Comparison of ENCODE assay signal across 30 mouse cellular contexts in the genomic region with DNA sequence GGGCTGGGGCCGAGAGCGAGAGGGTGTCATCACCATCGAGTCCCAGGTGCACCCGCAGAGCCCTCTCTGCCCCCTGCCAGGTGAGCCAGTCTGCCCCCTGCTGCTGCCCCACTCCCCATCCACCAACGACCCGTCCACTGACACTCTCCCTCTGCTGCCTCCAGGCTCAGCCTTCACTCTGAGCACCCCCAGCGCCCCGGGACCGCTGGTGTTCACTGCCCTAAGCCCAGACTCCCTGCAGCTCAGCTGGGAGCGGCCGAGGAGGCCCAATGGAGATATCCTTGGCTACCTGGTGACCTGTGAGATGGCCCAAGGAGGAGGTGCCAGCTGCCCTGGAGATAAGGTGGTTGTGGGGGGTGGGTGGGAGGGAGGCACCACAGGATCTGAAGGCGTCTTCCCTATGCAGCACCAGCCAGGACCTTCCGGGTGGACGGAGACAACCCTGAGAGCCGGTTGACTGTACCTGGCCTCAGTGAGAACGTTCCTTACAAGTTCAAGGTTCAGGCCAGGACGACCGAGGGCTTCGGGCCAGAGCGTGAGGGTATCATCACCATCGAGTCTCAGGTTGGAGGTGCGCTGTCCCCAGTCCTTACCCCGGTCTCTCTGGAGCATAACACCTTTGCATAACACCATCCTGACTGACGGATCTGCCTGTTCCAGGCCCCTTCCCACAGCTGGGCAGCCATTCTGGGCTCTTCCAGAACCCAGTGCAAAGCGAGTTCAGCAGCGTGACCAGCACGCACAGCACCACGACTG. TPM values are rescaled to one million over a fixed set of nuclear protein-coding genes. Genes with fewer than 3 reads are reported as not detected.
DNase-seq lines count a peak whose midpoint lies in the region; ATAC-seq and TF ChIP-seq lines count a peak whose summit lies in the region.
"Had no signal": no experiment of that assay in that cellular context is flagged by ENCODE, and none has a peak within 500 bp of the region (broad histone marks: within the 10 kb centered on the region; RNA-seq: fewer than 3 reads in every experiment).

No protein-coding gene starts in this region.

- no peaks in the 10 kb centered on the region for H3K27me3 ChIP-seq in liver, postnatal 0 days (ENCODE audit: insufficient read depth, low read length)
- H3K27me3 ChIP-seq: CH12.LX; heart, embryonic 12.5 days; lung, embryonic 15.5 days; neural tube, embryonic 13.5 days had no signal

- no peak overlapping the region for H3K4me2 ChIP-seq in liver, postnatal 0 days (ENCODE audit: low read depth, low read length)
- H3K4me2 ChIP-seq: heart, embryonic 12.5 days; liver, embryonic 15.5 days; lung, embryonic 15.5 days; midbrain, embryonic 12.5 days; neural tube, embryonic 13.5 days had no signal

- TF ChIP-seq EP300 in liver, postnatal 0 days (IDR thresholded peaks at IDR 0.05; ENCODE audit: low read depth): no peak

- H3K4me3 ChIP-seq in liver, postnatal 0 days (ENCODE audit: low read depth, low read length): no peak overlapping the region
- H3K4me3 ChIP-seq: erythroblast, embryonic 14.5 days; gastrocnemius, adult 2 months; heart, adult 2 months; heart, embryonic 12.5 days; liver, embryonic 15.5 days; lung, embryonic 15.5 days; midbrain, embryonic 12.5 days; neural tube, embryonic 13.5 days had no signal

- intact Hi-C loops in heart, postnatal 14 days (cut with DNase I): no loop called here
- intact Hi-C loops in left cerebral cortex, postnatal 25 days (cut with DNase I): no loop called here

- peak; percentile 20 to 21 for DNase-seq in adrenal gland, adult (ENCODE audit: inconsistent age in 2 of 2, low spot score in 1 of 2)
- DNase-seq in adrenal gland, postnatal 4 days (ENCODE audit: low spot score in 2 of 2): no peak
- DNase-seq in heart, adult 11 months: peak; percentile 93
- no peak for DNase-seq in heart, postnatal 14 days
- peak; percentile 20 for DNase-seq in liver, postnatal 0 days
- no peak for DNase-seq in liver
- DNase-seq in layer of hippocampus, adult 9-10 months (ENCODE audit: low spot score): no peak
- no peak for DNase-seq in left cerebral cortex, postnatal 25 days (ENCODE audit: low spot score in 2 of 2)
- DNase-seq: adrenal gland, adult 8-10 months; cerebellum, adult 11 months; gastrocnemius, adult 2 months; gastrocnemius, postnatal 36 days; heart, adult 2 months; kidney, adult 8-10 months; layer of hippocampus, adult 9-11 months; lung, postnatal 36 days; right cerebral cortex, postnatal 4 days; thymus, adult 18-20 months; thymus, postnatal 36 days had no signal

- H3K36me3 ChIP-seq in liver, postnatal 0 days (replicated peaks; ENCODE audit: insufficient read depth, low read length): peaks cover 18% of the 10 kb centered on the region
- H3K36me3 ChIP-seq: midbrain, embryonic 12.5 days had no signal

- no peaks in the 10 kb centered on the region for H3K9me3 ChIP-seq in liver, postnatal 0 days (ENCODE audit: low read length)
- H3K9me3 ChIP-seq: liver, embryonic 15.5 days; lung, embryonic 15.5 days; midbrain, embryonic 12.5 days; neural tube, embryonic 13.5 days had no signal

- H3K4me1 ChIP-seq in liver, postnatal 0 days (ENCODE audit: insufficient read depth): peaks cover 26% of the 10 kb centered on the region

- no peak overlapping the region for H3K9ac ChIP-seq in liver, postnatal 0 days (replicated peaks)
- H3K9ac ChIP-seq: heart, embryonic 12.5 days; liver, embryonic 15.5 days; lung, embryonic 15.5 days; midbrain, embryonic 12.5 days; neural tube, embryonic 13.5 days had no signal

- WGBS in liver, postnatal 0 days (ENCODE audit: insufficient replicate concordance): 86% methylated on average over 28 of the region's 28 CpGs

- no peak for TF ChIP-seq CTCF in liver, postnatal 0 days (IDR thresholded peaks at IDR 0.05; ENCODE audit: low read depth)

- no peak overlapping the region for H3K27ac ChIP-seq in liver, postnatal 0 days (ENCODE audit: low read depth)
- H3K27ac ChIP-seq: gastrocnemius, adult 2 months; heart, adult 2 months; kidney, postnatal 0 days; liver, embryonic 15.5 days; lung, embryonic 15.5 days; midbrain, embryonic 12.5 days; neural tube, embryonic 13.5 days; stomach, postnatal 0 days had no signal

- no peak for ATAC-seq in liver, postnatal 0 days
- ATAC-seq: activated CD4-positive, CD25-positive, alpha-beta regulatory T cell, adult 4 months; forebrain, embryonic 16.5 days had no signal

RNA-seq across cellular contexts. Expression of gene Galk1, which starts 5.2 kb away (rescaled TPM):
- 10 to 100 TPM; 70.2 to 88.6 TPM for total RNA-seq in adrenal gland, postnatal 4 days (2021)
- total RNA-seq in heart, postnatal 14 days (2021): 10 to 100 TPM; 18.6 to 19.3 TPM
- polyA plus RNA-seq in liver, postnatal 0 days (2015; fragmentation: Nextera tagmentation; extraction: Ambion mirVana): 317 and 319 TPM in 2 replicates
- total RNA-seq in left cerebral cortex, postnatal 25 days (2021): 10 to 100 TPM; 14.7 to 18.7 TPM

RNA-seq across cellular contexts. Expression of gene H3f3b, which starts 20.5 kb away (rescaled TPM):
- 100 to 1,000 TPM; 751 to 846 TPM for total RNA-seq in adrenal gland, postnatal 4 days (2021)
- total RNA-seq in heart, postnatal 14 days (2021): 100 to 1,000 TPM; 184 to 193 TPM
- polyA plus RNA-seq in liver, postnatal 0 days (2015; fragmentation: Nextera tagmentation; extraction: Ambion mirVana): 647 and 656 TPM in 2 replicates
- 100 to 1,000 TPM; 225 to 260 TPM for total RNA-seq in left cerebral cortex, postnatal 25 days (2021)

RNA-seq across cellular contexts. Expression of gene Unk, which starts 22.8 kb away (rescaled TPM):
- 10 to 100 TPM; 41.3 to 45.5 TPM for total RNA-seq in adrenal gland, postnatal 4 days (2021)
- 10 to 100 TPM; 12.2 to 12.9 TPM for total RNA-seq in heart, postnatal 14 days (2021)
- polyA plus RNA-seq in liver, postnatal 0 days (2015; fragmentation: Nextera tagmentation; extraction: Ambion mirVana): 3.9 and 5.1 TPM in 2 replicates
- total RNA-seq in left cerebral cortex, postnatal 25 days (2021): 10 to 100 TPM; 20.7 to 21.7 TPM

RNA-seq across cellular contexts. Expression of gene Itgb4, which starts 32.8 kb away (rescaled TPM):
- total RNA-seq in adrenal gland, postnatal 4 days (2021): 1 to 10 TPM; 5.0 to 8.7 TPM
- total RNA-seq in heart, postnatal 14 days (2021): 1 to 10 TPM; 4.3 to 4.5 TPM
- polyA plus RNA-seq in liver, postnatal 0 days (2015; fragmentation: Nextera tagmentation; extraction: Ambion mirVana): 0.21 and 0.34 TPM in 2 replicates
- total RNA-seq in left cerebral cortex, postnatal 25 days (2021): 1 to 10 TPM; 3.7 to 6.6 TPM
- polyA plus RNA-seq: activated CD4-positive, CD25-positive, alpha-beta regulatory T cell, adult 4 months had no signal

Comparison
In these comparisons a context has a peak if more than half of its experiments do, and no peak if none do; other contexts are left out.
1. DNase-seq: peak in adrenal gland, adult (2 of 2), heart, adult 11 months (single experiment) and liver, postnatal 0 days (single experiment); none in adrenal gland, postnatal 4 days (0 of 2), heart, postnatal 14 days (0 of 2), liver (single experiment), layer of hippocampus, adult 9-10 months (single experiment) and left cerebral cortex, postnatal 25 days (0 of 2).